Mouse (Mus musculus) forebrain, embryonic 16.5 days (tissue): ENCODE data around the gene Tcte1. TPM values are rescaled to one million over a fixed set of nuclear protein-coding genes. Genes with fewer than 3 reads are reported as not detected.
A peak's percentile ranks its signal among the peaks of the same experiment; 100 is the strongest.

ENCODE experiments used
- ATAC-seq: fragments of 200-750 bp; cut with Nextera tagmentation; 2 replicates; pipeline ENCODE4 v1.8.0; 2017; ENCODE audit warnings: mild to moderate bottlenecking, moderate library complexity
- H3K27ac ChIP-seq: fragments of 300-500 bp; sonication (generic); 2 replicates; pipeline ENCODE4 v1.5.1; 2014; ENCODE audit warnings: low read length, control low read depth
- H3K27me3 ChIP-seq: fragments of 300-500 bp; sonication (generic); replicated peaks from 2 replicates; pipeline ENCODE4 v1.6.1; 2014; ENCODE audit warnings: low read length; ENCODE audit not compliant: control insufficient read depth, insufficient read depth
- H3K36me3 ChIP-seq: fragments of 300-500 bp; sonication (generic); 2 replicates; pipeline ENCODE4 v1.6.1; 2014; ENCODE audit not compliant: control insufficient read depth, insufficient read depth
- H3K4me1 ChIP-seq: fragments of 300-500 bp; sonication (generic); replicated peaks from 2 replicates; pipeline ENCODE4 v1.6.1; 2014; ENCODE audit warnings: low read length; ENCODE audit not compliant: control insufficient read depth, insufficient read depth
- H3K4me2 ChIP-seq: fragments of 300-500 bp; sonication (generic); 2 replicates; pipeline ENCODE4 v1.6.1; 2014; ENCODE audit warnings: mild to moderate bottlenecking, low read length, control low read depth
- H3K4me3 ChIP-seq: fragments of 300-500 bp; sonication (generic); replicated peaks from 2 replicates; pipeline ENCODE4 v1.5.1; 2014; ENCODE audit warnings: mild to moderate bottlenecking, low read length, control low read depth
- H3K9ac ChIP-seq: fragments of 300-500 bp; sonication (generic); replicated peaks from 2 replicates; pipeline ENCODE4 v1.6.1; 2014; ENCODE audit warnings: low read depth, low read length, control low read depth
- H3K9me3 ChIP-seq: fragments of 300-500 bp; sonication (generic); 2 replicates; pipeline ENCODE4 v1.6.1; 2016; ENCODE audit warnings: low read length; ENCODE audit not compliant: control insufficient read depth
- WGBS: fragments of 180-500 bp; shearing (Covaris S2); extraction: QIAGEN DNeasy Blood & Tissue Kit; methylation state at CpG from one replicate; pipeline ENCODE4 v1.1.7; 2014; 5-methylcytosine and 5-hydroxymethylcytosine counted together
- polyA plus RNA-seq: library from polyadenylated mRNA; unstranded; fragments of >200 nt; fragmentation: Nextera tagmentation; extraction: Ambion mirVana; gene quantifications from 2 replicates; pipeline ENCODE4 v1.2.1, GENCODE M21; 2015

The Tcte1 gene
- polyA plus RNA-seq, 1 experiment from 2014 or later, result 4.7 TPM

GRCm38 (mm10) chr17:45489736-45490135 lies 33.5 kb upstream of the Tcte1 start:
- Histone ChIP-seq H3K4me1 (0 out of 2 replicates have a peak, but pooled peaks cover 2% of the 10 kb centered on the region), H3K9ac (no peak overlapping the region), H3K27ac (no peak overlapping the region), H3K27me3 (no peaks in the 10 kb centered on the region), H3K4me2 (no peak overlapping the region), H3K9me3 (0 out of 2 replicates have a peak, but pooled peaks cover 2% of the 10 kb centered on the region), H3K36me3 (no peaks in the 10 kb centered on the region), H3K4me3 (no peak overlapping the region)
- ATAC-seq, result no peak
- 79% methylated on average over 6 of the region's 6 CpGs for WGBS

DNA sequence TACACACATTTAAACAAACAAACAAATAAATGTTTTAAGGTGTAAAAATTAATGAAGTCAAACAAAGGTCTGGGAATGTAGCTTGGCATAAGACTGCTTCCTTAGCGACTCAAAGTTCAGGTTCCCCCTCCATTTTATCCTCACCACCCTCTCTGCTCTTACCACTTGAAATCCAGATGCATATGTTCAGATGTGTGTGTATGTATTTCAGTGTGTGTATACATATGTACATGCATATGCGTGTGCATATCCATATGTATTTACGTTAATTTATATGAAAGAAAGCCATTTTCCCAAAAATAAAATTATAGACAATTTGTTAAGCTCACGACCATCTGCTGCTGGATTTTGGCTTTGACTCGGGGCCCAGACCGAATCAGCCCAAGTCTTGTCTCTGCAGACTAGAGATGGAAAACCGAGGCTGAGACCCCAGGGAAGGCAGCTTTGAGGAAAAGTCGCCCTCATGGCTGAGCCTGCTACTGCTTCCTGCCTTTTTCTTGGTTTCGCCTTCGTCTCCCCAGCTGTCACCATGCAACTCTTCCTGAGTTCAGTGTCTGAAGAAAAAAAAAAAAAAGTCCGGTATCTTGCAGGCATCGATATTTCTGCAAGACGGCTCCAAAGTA lies 32.6 kb upstream of the Tcte1 start:
- 70% methylated on average over 13 of the region's 13 CpGs for WGBS
- 0 out of 2 replicates have a peak, but pooled peaks cover 2% of the 10 kb centered on the region for H3K4me1 ChIP-seq
- H3K9me3 ChIP-seq, result no peaks in the 10 kb centered on the region
- H3K4me3 ChIP-seq, result no peak overlapping the region
- peak; percentile 58; the same call in 1 of the 2 replicates for ATAC-seq
- H3K4me2 ChIP-seq, result no peak overlapping the region
- no peaks in the 10 kb centered on the region for H3K36me3 ChIP-seq
- no peak overlapping the region for H3K9ac ChIP-seq
- no peak overlapping the region for H3K27ac ChIP-seq
- no peaks in the 10 kb centered on the region for H3K27me3 ChIP-seq

- Histone ChIP-seq H3K9ac (no peak overlapping the region), H3K27me3 (no peaks in the 10 kb centered on the region), H3K4me3 (no peak overlapping the region), H3K36me3 (no peaks in the 10 kb centered on the region), H3K4me2 (no peak overlapping the region), H3K9me3 (no peaks in the 10 kb centered on the region), H3K27ac (no peak overlapping the region), H3K4me1 (0 out of 2 replicates have a peak, but pooled peaks cover 2% of the 10 kb centered on the region)
- no peak for ATAC-seq
- 85% methylated on average over 11 of the region's 11 CpGs for WGBS
Observed at GRCm38 (mm10) chr17:45495398-45495797, 27.8 kb upstream of the Tcte1 start.

- Histone ChIP-seq H3K36me3 (no peaks in the 10 kb centered on the region), H3K4me1 (0 out of 2 replicates have a peak, but pooled peaks cover 2% of the 10 kb centered on the region), H3K4me3 (no peak overlapping the region), H3K27me3 (no peaks in the 10 kb centered on the region), H3K4me2 (no peak overlapping the region), H3K9me3 (no peaks in the 10 kb centered on the region), H3K27ac (no peak overlapping the region), H3K9ac (no peak overlapping the region)
- 83% methylated on average over 13 of the region's 13 CpGs for WGBS
- ATAC-seq, result no peak
Observed at GRCm38 (mm10) chr17:45498397-45498796, 24.8 kb upstream of the Tcte1 start.

GRCm38 (mm10) chr17:45499516-45499915 lies 23.7 kb upstream of the Tcte1 start:
- H3K27me3 ChIP-seq, result no peaks in the 10 kb centered on the region
- no peaks in the 10 kb centered on the region for H3K36me3 ChIP-seq
- H3K4me1 ChIP-seq, result no peaks in the 10 kb centered on the region
- H3K9me3 ChIP-seq, result no peaks in the 10 kb centered on the region
- H3K9ac ChIP-seq, result no peak overlapping the region
- H3K27ac ChIP-seq, result no peak overlapping the region
- no peak for ATAC-seq
- WGBS, result 52% methylated on average over 2 of the region's 2 CpGs
- no peak overlapping the region for H3K4me2 ChIP-seq
- no peak overlapping the region for H3K4me3 ChIP-seq

GRCm38 (mm10) chr17:45500981-45501380 lies 22.3 kb upstream of the Tcte1 start:
- H3K27me3 ChIP-seq, result no peaks in the 10 kb centered on the region
- H3K4me2 ChIP-seq, result no peak overlapping the region
- no peak for ATAC-seq

GRCm38 (mm10) chr17:45502324-45502723 lies 20.9 kb upstream of the Tcte1 start:
- no peak overlapping the region for H3K27ac ChIP-seq
- H3K36me3 ChIP-seq, result no peaks in the 10 kb centered on the region
- no peak overlapping the region for H3K4me3 ChIP-seq
- no peaks in the 10 kb centered on the region for H3K9me3 ChIP-seq
- WGBS, result 63% methylated on average over 4 of the region's 4 CpGs
- no peaks in the 10 kb centered on the region for H3K27me3 ChIP-seq
- no peak for ATAC-seq
- no peak overlapping the region for H3K9ac ChIP-seq
- no peak overlapping the region for H3K4me2 ChIP-seq
- peaks cover 1% of the 10 kb centered on the region for H3K4me1 ChIP-seq

More at GRCm38 (mm10) chr17:45500981-45501380, 22.3 kb upstream of the Tcte1 start:
- Histone ChIP-seq H3K4me3 (no peak overlapping the region), H3K36me3 (no peaks in the 10 kb centered on the region), H3K27ac (no peak overlapping the region), H3K9me3 (no peaks in the 10 kb centered on the region), H3K9ac (no peak overlapping the region), H3K4me1 (no peaks in the 10 kb centered on the region)
- WGBS, result 40% methylated on average over 4 of the region's 4 CpGs

DNA sequence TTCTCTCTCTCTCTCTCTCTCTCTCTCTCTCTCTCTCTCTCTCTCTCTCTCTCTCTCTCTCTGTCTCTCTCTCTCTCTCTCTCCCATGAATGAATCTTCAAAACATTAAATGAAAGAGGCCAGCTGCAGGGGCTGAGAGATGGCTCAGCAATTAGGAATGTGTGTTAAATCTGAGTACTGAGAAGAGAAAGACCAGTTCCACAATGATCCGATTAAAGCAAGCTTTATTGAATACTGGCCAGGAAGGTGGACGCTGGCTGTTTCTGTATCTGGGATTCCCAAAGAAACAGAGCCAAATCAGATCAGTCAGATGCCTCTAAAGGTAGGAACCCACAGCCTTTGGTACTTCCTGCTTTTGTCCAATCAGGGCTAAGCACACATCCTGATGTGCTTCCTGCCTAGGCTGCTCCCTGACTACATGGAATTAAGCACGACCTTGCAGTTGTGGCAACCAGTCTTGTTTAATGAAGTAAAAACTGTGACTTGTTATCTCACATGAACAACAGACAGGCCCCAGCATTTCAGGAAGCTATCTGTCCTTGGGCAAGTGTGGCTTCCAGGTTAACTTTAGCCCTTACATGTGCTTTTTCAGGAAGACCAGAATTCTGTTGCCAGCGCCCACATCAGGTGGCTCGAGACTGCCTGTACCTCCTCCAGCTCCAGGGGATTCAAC lies 19.8 kb upstream of the Tcte1 start:
- no peaks in the 10 kb centered on the region for H3K27me3 ChIP-seq
- no peak overlapping the region for H3K4me3 ChIP-seq
- no peak overlapping the region for H3K4me2 ChIP-seq
- no peak overlapping the region for H3K9ac ChIP-seq
- no peak for ATAC-seq
- no peaks in the 10 kb centered on the region for H3K9me3 ChIP-seq
- no peak overlapping the region for H3K27ac ChIP-seq
- no peaks in the 10 kb centered on the region for H3K36me3 ChIP-seq
- peaks cover 4% of the 10 kb centered on the region for H3K4me1 ChIP-seq
- WGBS, result 60% methylated on average over 5 of the region's 5 CpGs

GRCm38 (mm10) chr17:45505941-45506465 lies 17.2 kb upstream of the Tcte1 start:
- Histone ChIP-seq H3K36me3 (no peaks in the 10 kb centered on the region), H3K9ac (no peak overlapping the region), H3K9me3 (no peaks in the 10 kb centered on the region), H3K4me3 (no peak overlapping the region), H3K4me1 (peaks cover 4% of the 10 kb centered on the region), H3K4me2 (no peak overlapping the region), H3K27ac (no peak overlapping the region), H3K27me3 (no peaks in the 10 kb centered on the region)
- whole genome bisulfite sequencing, result 75% methylated on average over 6 of the region's 6 CpGs
- ATAC-seq, result peak; percentile 9; the same call in 1 of the 2 replicates
